Mouse (Mus musculus) liver, adult (tissue): ENCODE measurements around the gene Phf24.

Experiments
- GATA4 ChIP-seq: IDR thresholded peaks from 2 replicates; pipeline ENCODE4 v1.6.1; 2014; ENCODE audit warnings: mild to moderate bottlenecking, low read length; ENCODE audit not compliant: insufficient replicate concordance

Phf24 gene

DNA sequence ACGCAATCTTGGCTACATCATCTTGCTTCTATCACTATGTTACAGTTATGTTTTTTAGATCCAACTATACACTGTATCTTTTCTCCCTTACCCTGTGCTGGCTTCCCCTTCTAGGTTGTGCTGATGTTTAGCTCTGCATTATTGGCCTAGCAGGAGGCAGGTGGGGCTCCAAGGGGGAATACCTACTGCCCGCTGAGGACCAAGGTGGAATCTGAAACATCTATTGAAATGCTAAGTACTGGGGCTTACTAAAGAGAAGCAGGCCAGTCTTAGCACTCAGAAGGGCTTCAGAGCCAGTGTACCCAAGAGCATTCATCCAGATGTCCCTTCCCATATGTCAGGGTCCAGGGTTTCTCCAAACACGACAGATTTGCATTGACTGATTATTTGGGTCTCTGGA is 17.5 kb upstream of the Phf24 start:
- no peak for TF ChIP-seq GATA4

GRCm38 (mm10) chr4:42900878-42901277 is 15.6 kb upstream of the Phf24 start:
- no peak for TF ChIP-seq GATA4

DNA sequence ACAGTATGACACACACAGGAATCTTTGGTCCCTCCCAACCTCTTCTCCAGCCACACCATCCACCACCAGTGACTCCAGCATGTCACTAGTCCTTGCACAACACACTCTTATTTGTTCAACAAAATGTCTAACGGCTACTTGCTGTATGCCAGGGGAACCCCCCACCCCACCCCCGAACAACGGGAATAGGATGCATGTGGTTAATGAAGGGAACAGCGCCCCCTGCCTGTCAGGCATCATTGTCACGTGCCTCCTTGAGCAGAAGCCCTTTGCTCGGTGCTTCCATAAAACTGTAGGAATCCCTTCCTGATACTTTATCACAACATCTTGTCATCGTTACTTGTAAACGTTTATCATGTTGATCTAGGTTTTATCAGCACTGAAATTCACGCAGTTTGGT is 14.3 kb upstream of the Phf24 start:
- TF ChIP-seq GATA4 = no peak

GRCm38 (mm10) chr4:42902730-42903129 is 13.7 kb upstream of the Phf24 start:
- TF ChIP-seq GATA4 = no peak

DNA sequence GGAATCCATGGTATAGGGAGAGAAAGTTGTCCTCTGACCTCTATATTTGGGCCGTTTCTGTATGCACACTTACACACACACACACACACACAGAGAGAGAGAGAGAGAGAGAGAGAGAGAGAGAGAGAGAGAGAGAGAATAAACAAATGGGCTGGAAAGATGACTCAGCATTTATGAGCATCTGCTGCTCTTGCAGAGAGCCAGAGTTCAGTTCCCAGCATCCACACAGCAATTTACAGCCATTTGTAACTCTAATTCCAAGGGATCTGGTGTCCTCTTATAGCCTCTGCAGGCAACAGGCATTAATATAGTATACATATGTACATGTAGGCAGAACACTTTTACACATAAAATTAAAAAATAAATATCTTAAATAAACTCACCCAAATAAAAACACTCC is 12.5 kb upstream of the Phf24 start:
- no peak for TF ChIP-seq GATA4

- TF ChIP-seq GATA4 = no peak
Observed at GRCm38 (mm10) chr4:42904523-42904922, 11.9 kb upstream of the Phf24 start.

DNA sequence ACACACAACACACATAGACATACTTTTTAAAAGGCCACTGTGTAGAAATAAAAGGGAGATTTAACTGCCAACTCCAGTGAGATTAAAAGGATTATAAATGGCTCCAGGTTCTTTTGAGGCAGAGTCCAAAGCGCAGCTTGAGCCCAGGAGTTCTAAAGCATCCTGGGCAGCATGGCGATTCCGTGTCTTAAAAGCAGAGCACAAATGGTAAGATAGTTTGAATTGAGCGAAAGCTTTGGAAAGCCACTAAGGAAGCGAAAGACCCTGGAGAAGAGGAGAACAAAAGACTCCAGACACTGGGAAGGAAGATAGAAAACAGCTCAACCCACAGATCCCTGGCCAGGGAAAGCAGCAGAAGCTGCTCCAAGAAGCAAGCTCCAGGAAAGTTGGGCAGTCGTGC is 11.5 kb upstream of the Phf24 start:
- TF ChIP-seq GATA4 = no peak

GRCm38 (mm10) chr4:42913391-42913790 is 3.1 kb upstream of the Phf24 start:
- no peak for TF ChIP-seq GATA4

- no peak for TF ChIP-seq GATA4
Observed at GRCm38 (mm10) chr4:42915311-42915710, 1.1 kb upstream of the Phf24 start.

- TF ChIP-seq GATA4 = no peak
Observed at GRCm38 (mm10) chr4:42915966-42916365, 494 bp upstream of the Phf24 start.

- no peak for TF ChIP-seq GATA4
Observed at GRCm38 (mm10) chr4:42917402-42917774, 928 bp downstream of the Phf24 start.

DNA sequence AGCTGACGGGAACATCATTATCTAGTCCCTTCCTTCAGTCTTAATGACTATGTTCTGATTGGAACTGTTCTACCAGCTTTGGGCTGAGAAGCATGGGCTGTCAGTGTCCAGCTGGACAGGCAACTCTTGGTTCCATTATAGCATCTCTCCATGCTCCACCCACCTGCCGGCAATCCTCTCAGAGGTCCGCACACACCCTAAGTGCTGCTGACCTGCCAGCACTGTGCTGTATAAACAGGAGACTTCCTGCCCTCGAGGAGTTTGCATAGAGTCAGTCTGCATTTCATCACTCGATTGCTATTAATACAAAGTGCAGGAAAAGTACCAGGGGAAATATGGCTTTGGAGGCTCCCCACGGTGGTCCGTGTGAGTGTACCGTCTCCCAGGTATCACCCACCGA is 4.3 kb downstream of the Phf24 start:
- TF ChIP-seq GATA4 = no peak

DNA sequence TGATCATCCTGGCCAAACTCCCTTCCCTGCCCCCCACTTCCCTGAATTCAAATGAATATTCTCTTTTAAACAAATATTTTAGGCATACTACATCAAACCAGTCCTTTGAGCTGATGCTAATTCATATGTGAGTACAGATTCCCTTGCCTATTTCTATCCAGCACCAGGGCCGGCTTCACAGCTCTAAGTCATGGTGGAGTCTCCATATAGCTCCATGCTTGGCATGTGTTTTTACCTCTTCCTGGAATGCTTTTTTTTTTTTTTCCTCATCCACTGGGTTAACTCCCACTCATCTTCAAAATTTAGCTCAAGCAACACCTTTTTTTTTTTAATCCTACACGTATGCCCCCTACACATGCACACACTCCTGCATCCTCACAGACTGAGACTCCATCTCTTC is 5.1 kb downstream of the Phf24 start:
- TF ChIP-seq GATA4 = no peak

DNA sequence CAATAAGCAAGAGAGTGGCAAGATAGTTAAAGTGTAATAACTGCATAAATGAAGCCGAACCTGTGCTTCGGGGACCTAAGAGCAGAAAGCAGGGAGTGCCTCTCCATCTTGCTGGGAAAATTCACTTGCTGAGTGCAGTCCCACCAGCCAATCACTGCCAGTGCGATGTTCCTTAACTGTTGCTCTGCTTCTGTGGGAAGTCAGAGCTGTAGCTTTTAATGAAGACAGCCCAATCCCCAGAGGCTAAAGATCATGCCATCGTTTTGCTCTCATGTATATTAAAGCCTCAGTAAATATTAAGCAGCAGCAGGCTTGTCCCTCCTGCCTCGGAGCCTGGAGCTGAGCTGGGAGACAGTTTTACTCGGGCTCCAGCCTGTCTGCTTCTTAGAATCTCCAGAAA is 5.6 kb downstream of the Phf24 start:
- no peak for TF ChIP-seq GATA4

DNA sequence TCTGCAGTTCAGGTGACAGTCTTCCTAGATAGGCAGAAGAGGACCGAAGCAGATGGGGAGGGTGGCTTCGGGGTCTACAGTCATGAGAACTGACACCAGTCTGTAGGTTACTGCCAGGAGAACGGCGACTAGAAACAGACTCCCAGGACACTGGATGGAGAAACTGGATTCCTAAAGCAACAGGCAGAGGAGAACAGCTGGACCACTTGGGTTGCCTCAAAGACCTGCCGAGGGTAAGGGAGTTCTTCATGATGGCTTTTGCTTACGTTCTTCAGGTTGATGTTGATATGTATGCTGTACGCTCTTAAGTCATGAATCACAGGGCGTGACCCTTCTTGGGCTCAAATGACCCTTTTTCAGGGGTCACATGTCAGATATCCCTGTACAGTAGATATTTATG is 6.0 kb downstream of the Phf24 start:
- no peak for TF ChIP-seq GATA4

GRCm38 (mm10) chr4:42924095-42924710 is 7.7 kb downstream of the Phf24 start:
- TF ChIP-seq GATA4 = no peak

GRCm38 (mm10) chr4:42928209-42928608 is 11.7 kb downstream of the Phf24 start:
- no peak for TF ChIP-seq GATA4

DNA sequence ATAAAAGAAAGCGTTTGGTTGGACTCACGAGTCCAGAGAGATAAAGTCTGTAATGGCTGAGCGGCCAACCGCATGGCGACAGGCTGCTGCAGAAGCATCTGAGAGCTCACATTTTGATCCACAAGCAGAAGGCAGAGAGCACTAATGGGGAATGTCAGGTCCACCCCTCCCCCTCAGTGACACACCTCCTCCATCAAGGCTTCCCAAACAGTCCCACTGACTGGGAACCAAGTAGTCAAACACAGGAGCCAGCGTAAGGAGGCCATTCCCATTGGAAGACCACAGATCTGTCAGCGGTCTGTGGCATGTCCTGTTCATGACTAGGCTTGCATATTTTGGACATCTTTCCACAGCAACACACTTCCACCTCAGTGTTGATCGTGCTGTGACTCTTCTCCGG is 12.5 kb downstream of the Phf24 start:
- no peak for TF ChIP-seq GATA4
